Mouse (Mus musculus): Measurements from ENCODE around the gene Tpst2. TPM values are rescaled to one million over a fixed set of nuclear protein-coding genes. Genes with fewer than 3 reads are reported as not detected.

The Tpst2 gene
- polyA plus RNA-seq, 1 experiment from 2014 or later, result 36.2 TPM

DNA sequence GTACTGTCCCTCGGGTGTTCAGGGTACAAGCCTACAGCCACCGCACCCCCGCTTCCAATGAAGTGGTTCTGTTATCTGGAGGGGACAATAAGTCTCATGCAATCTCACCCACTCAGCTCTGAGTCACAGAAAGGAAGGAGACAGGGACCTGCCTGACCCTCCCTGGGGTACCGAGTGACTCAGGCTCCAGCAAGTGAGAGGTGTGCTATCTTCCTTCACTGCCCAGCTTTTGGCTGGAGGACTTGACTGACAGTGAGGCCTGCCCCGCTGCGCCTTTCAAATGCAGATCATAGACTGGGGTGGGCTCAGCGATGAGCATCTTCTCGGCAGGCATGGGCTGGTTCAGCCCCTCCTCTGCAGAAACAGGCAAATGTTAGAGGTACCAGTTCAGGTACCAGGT lies 18.7 kb downstream of the Tpst2 start:
- Histone ChIP-seq H3K4me3 (ENCODE audit: low read depth, low read length) (no peak overlapping the region), H3K27ac (ENCODE audit: low read depth) (peak overlapping the region; percentile 36), H3K9me3 (ENCODE audit: low read length) (no peaks in the 10 kb centered on the region), H3K36me3 (replicated peaks; ENCODE audit: insufficient read depth, low read length) (no peaks in the 10 kb centered on the region; the same call in 1 of the 2 replicates), H3K27me3 (ENCODE audit: insufficient read depth, low read length) (no peaks in the 10 kb centered on the region), H3K9ac (replicated peaks) (no peak overlapping the region), H3K4me1 (ENCODE audit: insufficient read depth) (peaks cover 95% of the 10 kb centered on the region), H3K4me2 (ENCODE audit: low read depth, low read length) (no peak overlapping the region)
- 46% methylated on average over 8 of the region's 8 CpGs for WGBS (ENCODE audit: insufficient replicate concordance)
- ATAC-seq, result no peak
- DNase-seq, result peak; percentile 17
- TF ChIP-seq EP300 (IDR thresholded peaks at IDR 0.05; ENCODE audit: low read depth) (no peak), CTCF (IDR thresholded peaks at IDR 0.05; ENCODE audit: low read depth) (no peak)

DNA sequence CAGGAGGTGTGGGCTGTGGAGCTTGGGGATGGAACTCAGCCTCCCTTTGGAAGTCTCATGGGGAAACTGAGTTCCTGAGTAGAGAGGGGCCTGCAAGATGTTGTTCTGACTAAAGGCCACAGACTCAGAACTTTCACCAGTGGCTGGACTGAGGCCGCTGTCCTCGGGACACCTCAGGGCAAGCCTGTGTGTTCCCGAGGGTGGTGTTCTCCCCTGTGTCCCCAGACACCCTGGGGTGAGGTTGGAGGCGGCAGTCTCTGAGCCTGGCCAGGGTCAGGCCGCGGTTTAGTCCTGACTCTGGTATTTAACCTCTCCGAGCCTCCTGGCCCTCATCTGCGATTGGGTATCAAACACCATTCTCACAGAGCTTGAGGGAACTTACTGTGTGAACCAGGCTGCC lies 19.1 kb downstream of the Tpst2 start:
- Histone ChIP-seq H3K4me1 (ENCODE audit: insufficient read depth) (peaks cover 97% of the 10 kb centered on the region), H3K9me3 (ENCODE audit: low read length) (no peaks in the 10 kb centered on the region), H3K4me3 (ENCODE audit: low read depth, low read length) (no peak overlapping the region), H3K4me2 (ENCODE audit: low read depth, low read length) (no peak overlapping the region), H3K9ac (replicated peaks) (no peak overlapping the region), H3K27ac (ENCODE audit: low read depth) (0 out of 2 replicates have a peak overlapping the region, but pooled peaks have one; percentile 71), H3K27me3 (ENCODE audit: insufficient read depth, low read length) (no peaks in the 10 kb centered on the region), H3K36me3 (replicated peaks; ENCODE audit: insufficient read depth, low read length) (no peaks in the 10 kb centered on the region; the same call in 1 of the 2 replicates)
- DNase-seq (peak; percentile 15), ATAC-seq (no peak)
- TF ChIP-seq EP300 (IDR thresholded peaks at IDR 0.05; ENCODE audit: low read depth), result no peak
- TF ChIP-seq CTCF (IDR thresholded peaks at IDR 0.05; ENCODE audit: low read depth), result no peak
- 66% methylated on average over 8 of the region's 8 CpGs for WGBS (ENCODE audit: insufficient replicate concordance)

DNA sequence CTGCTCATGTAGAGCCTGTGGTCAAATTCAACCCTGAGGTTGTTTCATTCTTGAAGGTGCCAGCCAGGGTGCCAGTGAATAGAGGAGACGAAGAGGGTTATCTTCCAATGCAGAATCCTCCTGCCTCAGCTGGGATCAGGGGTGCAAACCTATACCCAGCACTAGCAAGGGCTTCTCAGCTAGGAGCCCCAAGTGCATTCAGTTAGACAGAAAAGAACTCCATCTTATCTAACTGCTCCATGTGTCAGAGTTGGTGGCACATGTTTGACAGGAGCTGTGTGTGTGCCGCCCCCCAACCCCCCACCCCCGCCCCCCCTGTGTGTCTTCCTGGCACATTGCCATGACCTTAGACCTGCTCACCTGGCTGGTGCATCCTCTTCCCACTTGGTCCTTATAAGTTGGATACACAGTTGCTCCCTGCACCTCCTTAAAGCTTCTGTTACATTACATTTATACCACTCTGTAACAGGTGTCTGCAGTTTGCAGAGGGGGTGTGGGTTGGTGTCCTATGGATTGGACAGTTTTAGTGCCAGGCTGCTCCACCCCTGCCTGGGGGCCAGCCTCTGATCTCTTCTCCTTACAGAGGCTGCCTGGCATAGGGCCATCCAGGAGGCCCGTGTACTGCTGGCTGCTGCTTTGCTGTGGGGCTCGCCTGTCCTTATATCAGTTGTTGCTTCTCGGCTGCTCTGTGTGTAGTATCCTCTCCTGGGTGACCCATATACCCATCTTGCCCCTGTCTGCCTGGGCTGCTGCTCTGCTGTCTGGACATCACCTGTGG lies 20.1 kb downstream of the Tpst2 start:
- TF ChIP-seq EP300 (IDR thresholded peaks at IDR 0.05; ENCODE audit: low read depth), result 0 out of 2 replicates have a peak, but pooled peaks have one; percentile 25
- no peak for TF ChIP-seq CTCF (IDR thresholded peaks at IDR 0.05; ENCODE audit: low read depth)
- Histone ChIP-seq H3K4me3 (ENCODE audit: low read depth, low read length) (no peak overlapping the region), H3K27me3 (ENCODE audit: insufficient read depth, low read length) (no peaks in the 10 kb centered on the region), H3K4me2 (ENCODE audit: low read depth, low read length) (peak overlapping the region; percentile 45), H3K27ac (ENCODE audit: low read depth) (peak overlapping the region; percentile 71), H3K9me3 (ENCODE audit: low read length) (no peaks in the 10 kb centered on the region), H3K36me3 (replicated peaks; ENCODE audit: insufficient read depth, low read length) (no peaks in the 10 kb centered on the region; the same call in 1 of the 2 replicates), H3K4me1 (ENCODE audit: insufficient read depth) (peaks cover 95% of the 10 kb centered on the region), H3K9ac (replicated peaks) (peak overlapping the region; percentile 38; the same call in 1 of the 2 replicates)
- WGBS (ENCODE audit: insufficient replicate concordance), result 41% methylated on average over 6 of the region's 6 CpGs
- ATAC-seq, result peak; percentile 70
- DNase-seq, result peak; percentile 67

DNA sequence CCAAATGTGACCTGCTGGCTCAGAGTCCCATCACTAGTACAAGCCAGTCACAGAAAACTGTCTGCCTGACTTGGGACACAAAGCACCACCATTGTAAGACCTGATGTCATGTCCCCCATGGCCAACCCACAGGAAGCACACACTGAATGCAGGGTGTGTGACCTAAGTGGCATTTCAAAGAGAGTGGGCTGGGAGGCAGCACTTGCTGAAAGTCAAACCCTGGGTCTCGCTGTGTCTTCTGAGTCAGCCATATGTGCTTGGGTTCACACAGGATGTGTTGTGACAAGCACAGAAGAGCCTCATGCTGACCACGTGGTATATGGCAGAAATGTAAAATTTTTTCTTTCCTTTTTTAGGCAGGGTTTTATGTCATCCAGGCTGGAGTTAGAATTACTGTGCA lies 20.8 kb downstream of the Tpst2 start:
- no peaks in the 10 kb centered on the region for H3K27me3 ChIP-seq (ENCODE audit: insufficient read depth, low read length)
- TF ChIP-seq EP300 (IDR thresholded peaks at IDR 0.05; ENCODE audit: low read depth) (no peak), CTCF (IDR thresholded peaks at IDR 0.05; ENCODE audit: low read depth) (no peak)
- H3K27ac ChIP-seq (ENCODE audit: low read depth), result peak overlapping the region; percentile 71
- ATAC-seq, result peak; percentile 2; the same call in 1 of the 2 replicates
- peak; percentile 19 for DNase-seq
- 35% methylated on average over 2 of the region's 2 CpGs for WGBS (ENCODE audit: insufficient replicate concordance)
- H3K9me3 ChIP-seq (ENCODE audit: low read length), result no peaks in the 10 kb centered on the region
- peak overlapping the region; percentile 45 for H3K4me2 ChIP-seq (ENCODE audit: low read depth, low read length)
- H3K4me3 ChIP-seq (ENCODE audit: low read depth, low read length), result no peak overlapping the region
- no peaks in the 10 kb centered on the region; the same call in 1 of the 2 replicates for H3K36me3 ChIP-seq (replicated peaks; ENCODE audit: insufficient read depth, low read length)
- peaks cover 95% of the 10 kb centered on the region for H3K4me1 ChIP-seq (ENCODE audit: insufficient read depth)
- H3K9ac ChIP-seq (replicated peaks), result no peak overlapping the region

DNA sequence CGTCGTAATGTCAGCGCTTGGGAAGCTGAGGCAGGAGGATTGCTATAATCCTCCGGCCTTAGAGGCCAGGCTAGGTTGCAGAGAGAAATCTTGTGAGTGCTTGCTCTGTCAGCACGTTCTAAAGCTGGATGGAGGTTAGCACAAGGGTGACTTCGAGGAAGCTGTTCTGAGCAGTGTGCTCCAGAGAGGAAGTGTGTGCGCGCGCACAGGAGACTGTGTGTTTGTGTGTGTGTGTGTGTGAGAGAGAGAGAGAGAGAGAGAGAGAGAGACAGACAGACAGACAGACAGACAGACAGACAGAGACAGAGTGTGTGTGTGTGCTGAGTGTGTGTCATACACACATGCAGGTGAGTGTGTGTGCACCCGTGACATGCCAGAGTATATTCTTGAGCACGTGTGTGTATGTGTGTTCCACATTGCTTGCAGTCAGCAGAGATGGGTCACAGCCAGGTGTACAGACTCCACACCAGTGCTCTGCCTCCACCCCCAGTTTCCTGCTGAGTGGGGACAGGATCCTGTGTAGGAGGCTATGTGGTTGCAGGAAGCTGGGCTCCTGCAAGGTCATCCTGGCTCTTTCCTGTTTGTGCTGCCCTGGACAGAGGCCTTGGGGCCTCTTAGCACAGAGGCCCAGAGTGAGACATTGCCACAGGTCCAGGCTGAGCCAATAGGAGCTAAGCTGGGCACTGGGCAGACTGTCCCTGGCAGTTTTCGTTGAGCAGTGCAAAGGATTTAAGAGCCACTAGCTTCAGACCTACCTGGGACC lies 21.9 kb downstream of the Tpst2 start:
- H3K27ac ChIP-seq (ENCODE audit: low read depth), result peak overlapping the region; percentile 71
- 0 out of 2 replicates have a peak overlapping the region, but pooled peaks have one; percentile 1 for H3K9ac ChIP-seq (replicated peaks)

DNA sequence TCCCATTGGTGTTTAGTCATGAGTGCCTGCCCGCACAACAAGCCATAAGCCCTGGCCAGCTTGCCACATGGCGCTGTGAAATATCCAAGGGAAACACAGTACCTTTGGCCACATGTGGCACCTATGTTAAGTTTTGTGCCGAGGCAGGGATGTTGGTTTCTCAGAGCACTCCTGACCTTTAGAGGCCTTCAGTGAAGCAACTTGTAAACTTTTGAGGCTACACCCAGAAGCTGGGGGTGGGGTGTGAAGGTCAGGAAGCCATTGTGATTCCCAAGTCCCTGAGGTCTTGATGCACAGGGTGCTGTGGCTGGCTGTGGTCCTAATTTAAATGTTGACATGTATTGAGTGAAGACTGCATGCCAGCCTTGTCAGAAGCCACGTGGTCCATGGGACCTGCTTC lies 22.9 kb downstream of the Tpst2 start:
- whole genome bisulfite sequencing (ENCODE audit: insufficient replicate concordance), result 65% methylated on average over 4 of the region's 4 CpGs
- Histone ChIP-seq H3K36me3 (replicated peaks; ENCODE audit: insufficient read depth, low read length) (no peaks in the 10 kb centered on the region), H3K4me1 (ENCODE audit: insufficient read depth) (peaks cover 76% of the 10 kb centered on the region), H3K9me3 (ENCODE audit: low read length) (no peaks in the 10 kb centered on the region), H3K4me3 (ENCODE audit: low read depth, low read length) (no peak overlapping the region), H3K4me2 (ENCODE audit: low read depth, low read length) (no peak overlapping the region), H3K9ac (replicated peaks) (no peak overlapping the region), H3K27me3 (ENCODE audit: insufficient read depth, low read length) (no peaks in the 10 kb centered on the region), H3K27ac (ENCODE audit: low read depth) (peak overlapping the region; percentile 71)
- TF ChIP-seq EP300 (IDR thresholded peaks at IDR 0.05; ENCODE audit: low read depth) (no peak), CTCF (IDR thresholded peaks at IDR 0.05; ENCODE audit: low read depth) (no peak)
- DNase-seq, result no peak
- ATAC-seq, result no peak

More for the DNA sequence above, 21.9 kb downstream of the Tpst2 start:
- Histone ChIP-seq H3K36me3 (replicated peaks; ENCODE audit: insufficient read depth, low read length) (no peaks in the 10 kb centered on the region), H3K4me2 (ENCODE audit: low read depth, low read length) (no peak overlapping the region), H3K4me1 (ENCODE audit: insufficient read depth) (peaks cover 86% of the 10 kb centered on the region), H3K9me3 (ENCODE audit: low read length) (no peaks in the 10 kb centered on the region), H3K27me3 (ENCODE audit: insufficient read depth, low read length) (no peaks in the 10 kb centered on the region), H3K4me3 (ENCODE audit: low read depth, low read length) (no peak overlapping the region)
- ATAC-seq (peak; percentile 60), DNase-seq (peak; percentile 63)
- TF ChIP-seq EP300 (IDR thresholded peaks at IDR 0.05; ENCODE audit: low read depth), result no peak
- TF ChIP-seq CTCF (IDR thresholded peaks at IDR 0.05; ENCODE audit: low read depth), result no peak
- 52% methylated on average over 12 of the region's 12 CpGs for WGBS (ENCODE audit: insufficient replicate concordance)

Data from liver, postnatal 0 days (tissue).